Mouse (Mus musculus): ENCODE measurements around the gene Ugt2b5.
"Not testable (repeated sequence)": the region's sequence is repeated elsewhere in the genome, so short reads cannot be mapped to it uniquely, and the experiment has no call there.

Ugt2b5 gene

DNA sequence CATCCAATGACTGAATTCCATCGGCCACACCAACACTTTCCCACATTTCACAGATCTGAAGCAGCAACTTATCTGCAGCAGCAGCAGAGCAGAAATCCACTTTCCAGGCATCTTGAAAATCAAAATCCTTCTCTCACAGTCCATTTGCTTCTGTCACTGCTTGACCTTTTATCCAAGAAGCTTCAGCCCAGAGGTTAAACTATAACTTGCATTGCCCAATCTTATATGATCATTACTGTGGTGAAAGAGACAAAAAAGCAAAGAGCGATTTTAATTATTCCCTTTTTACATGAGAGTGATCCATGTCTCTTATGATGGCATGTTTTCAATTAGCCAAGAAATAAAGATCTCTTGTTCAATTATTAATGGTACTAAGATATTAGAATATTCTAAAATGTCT is at the start of gene Ugt2b5:
TSS of gene Ugt2b5 (minus strand) at position 123 of the 400 bp plus-strand sequence.
- not testable (repeated sequence) for DNase-seq (ENCODE audit: low spot score in 2 of 2)

- not testable (repeated sequence) for DNase-seq (ENCODE audit: low spot score in 2 of 2)
Measured at GRCm38 (mm10) chr5:87175780-87176179, 35.7 kb upstream of the Ugt2b5 start.

DNA sequence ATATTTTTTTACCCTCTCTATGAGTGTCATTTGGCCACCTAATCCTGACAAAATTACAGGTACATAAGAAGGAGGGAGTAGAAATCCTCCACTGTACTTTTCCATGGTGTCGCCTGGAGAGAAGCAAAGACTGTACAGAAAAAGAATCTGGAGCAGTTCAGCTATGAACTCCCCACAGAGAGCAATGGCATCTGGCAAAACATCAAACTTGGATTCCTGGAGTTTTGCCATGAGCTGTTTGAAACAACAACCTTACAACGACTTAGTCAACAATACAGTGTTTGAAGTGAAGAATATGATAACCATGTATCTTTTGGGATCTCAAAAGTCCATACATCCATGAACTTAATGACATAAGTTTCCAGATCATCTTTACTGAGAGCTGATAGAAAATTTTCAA is 34.6 kb upstream of the Ugt2b5 start:
- no peak for DNase-seq (ENCODE audit: low spot score in 2 of 2)

DNA sequence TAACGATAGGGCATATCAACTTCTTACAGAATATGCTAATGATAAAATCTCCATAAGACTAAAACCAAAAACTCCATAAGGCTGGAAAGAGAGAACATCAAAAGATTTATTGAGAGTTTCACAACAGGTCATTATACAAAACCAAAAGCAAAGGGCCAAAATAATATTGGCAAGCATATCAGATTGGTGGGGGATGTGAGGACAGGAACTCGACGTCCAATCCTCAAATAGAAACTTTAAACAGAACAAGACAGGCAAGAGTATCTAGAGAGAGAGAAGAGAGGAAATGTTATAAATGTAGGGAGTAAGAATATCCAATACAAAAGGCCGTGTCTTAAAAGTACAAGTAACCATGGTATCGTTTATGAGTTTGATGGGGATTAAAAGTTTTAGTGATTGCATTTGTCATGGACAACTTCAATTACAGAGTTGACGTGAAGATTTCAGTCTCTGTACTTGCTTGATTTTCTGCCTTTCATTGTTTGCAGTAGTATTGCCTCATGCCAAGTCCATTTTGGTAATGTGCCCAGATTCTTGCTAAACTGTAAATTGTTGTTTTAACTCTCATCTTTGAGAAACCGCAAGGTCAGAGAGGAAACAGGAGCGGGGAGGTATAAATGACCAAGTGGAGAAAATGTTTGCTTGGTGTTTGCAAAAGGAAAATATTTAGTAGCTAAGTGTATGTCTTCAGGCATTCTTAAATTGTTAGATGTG is 7.8 kb upstream of the Ugt2b5 start:
- DNase-seq (ENCODE audit: low spot score in 2 of 2), result no peak

DNA sequence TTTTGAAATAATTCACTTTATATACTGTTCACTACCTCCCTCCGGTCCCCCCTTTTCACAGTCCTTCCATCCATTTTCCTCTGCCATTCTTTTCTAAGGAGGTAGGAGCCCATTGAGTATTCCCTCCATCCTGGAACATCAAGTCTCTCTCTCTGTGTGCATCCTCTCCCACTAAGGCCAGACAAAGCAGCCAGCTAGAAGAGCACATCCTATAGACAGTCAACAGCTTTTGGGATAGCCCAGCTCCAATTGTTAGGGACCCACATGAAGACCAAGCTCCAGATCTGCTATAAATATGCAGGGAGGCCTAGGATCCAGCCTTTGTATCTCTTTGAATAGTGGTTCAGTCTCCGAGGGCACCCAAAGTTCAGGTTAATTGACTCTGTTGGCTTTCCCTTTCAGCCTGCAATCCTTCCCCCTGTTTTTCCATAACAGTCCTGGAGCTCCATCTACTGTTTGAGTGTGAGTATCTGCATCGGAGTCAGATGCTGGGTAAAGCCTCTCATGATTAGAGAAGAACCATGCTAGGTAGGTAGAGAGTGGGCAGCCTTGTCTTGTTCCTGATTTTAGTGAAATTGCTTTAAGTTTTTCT is 2.8 kb upstream of the Ugt2b5 start:
- no peak for DNase-seq (ENCODE audit: low spot score in 2 of 2)

- DNase-seq (ENCODE audit: low spot score in 2 of 2), result not testable (repeated sequence)
Measured at GRCm38 (mm10) chr5:87103697-87104096, 36.4 kb downstream of the Ugt2b5 start.

- no peak for DNase-seq (ENCODE audit: low spot score in 2 of 2)
Measured at GRCm38 (mm10) chr5:87092346-87093027, 47.6 kb downstream of the Ugt2b5 start, which contains the start of gene Ugt2b36. Gene Ugt2b36, minus strand, starts transcription at chr5:87092555.

GRCm38 (mm10) chr5:87091111-87091510 is 49.0 kb downstream of the Ugt2b5 start:
- DNase-seq (ENCODE audit: low spot score in 2 of 2), result no peak

- DNase-seq (ENCODE audit: low spot score in 2 of 2), result no peak
Measured at GRCm38 (mm10) chr5:87089264-87089663, 50.9 kb downstream of the Ugt2b5 start.

DNA sequence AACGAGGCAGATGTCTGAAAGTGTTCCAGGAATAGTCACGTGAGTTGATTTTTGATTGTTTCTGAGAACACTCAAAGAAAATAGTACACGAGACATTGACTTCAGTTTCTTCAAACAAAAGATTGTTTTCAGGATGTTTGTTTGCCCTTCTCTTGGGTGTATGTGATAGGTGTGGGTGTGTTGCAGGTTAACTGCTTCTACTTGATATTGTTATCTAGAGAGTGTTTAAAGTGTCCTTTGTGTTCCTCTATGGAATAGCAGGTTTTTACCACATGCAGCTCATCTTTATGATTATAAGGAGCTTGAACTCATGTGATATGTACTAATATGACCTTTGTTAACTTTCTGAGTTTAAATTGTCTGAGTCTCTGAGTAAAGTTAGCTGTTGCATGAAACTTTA is 53.8 kb downstream of the Ugt2b5 start:
- DNase-seq (ENCODE audit: low spot score in 2 of 2), result no peak

Measured in natural killer cell, adult 2 months (primary cell).